Mouse (Mus musculus) cerebellum, adult 2 months (tissue): ENCODE measurements at regions not wholly inside any gene's neighbourhood (a gene's known extent, or its start where the extent isn't known, plus 50 kb on each side); places are given as distances from the start of the nearest gene placed in this dataset.

Source experiments
- CTCF ChIP-seq: fragments of 200-500 bp; IDR thresholded peaks from 2 replicates; pipeline ENCODE4 v1.5.1; 2011; ENCODE audit warnings: low read depth, mild to moderate bottlenecking, control low read depth, low read length, moderate library complexity, borderline replicate concordance; ENCODE audit not compliant: insufficient read depth
- POLR2A ChIP-seq: fragments of 200-500 bp; IDR thresholded peaks from 2 replicates; pipeline ENCODE4 v1.6.1; 2011; ENCODE audit warnings: low read length, control low read depth, borderline replicate concordance; ENCODE audit not compliant: insufficient read depth

DNA sequence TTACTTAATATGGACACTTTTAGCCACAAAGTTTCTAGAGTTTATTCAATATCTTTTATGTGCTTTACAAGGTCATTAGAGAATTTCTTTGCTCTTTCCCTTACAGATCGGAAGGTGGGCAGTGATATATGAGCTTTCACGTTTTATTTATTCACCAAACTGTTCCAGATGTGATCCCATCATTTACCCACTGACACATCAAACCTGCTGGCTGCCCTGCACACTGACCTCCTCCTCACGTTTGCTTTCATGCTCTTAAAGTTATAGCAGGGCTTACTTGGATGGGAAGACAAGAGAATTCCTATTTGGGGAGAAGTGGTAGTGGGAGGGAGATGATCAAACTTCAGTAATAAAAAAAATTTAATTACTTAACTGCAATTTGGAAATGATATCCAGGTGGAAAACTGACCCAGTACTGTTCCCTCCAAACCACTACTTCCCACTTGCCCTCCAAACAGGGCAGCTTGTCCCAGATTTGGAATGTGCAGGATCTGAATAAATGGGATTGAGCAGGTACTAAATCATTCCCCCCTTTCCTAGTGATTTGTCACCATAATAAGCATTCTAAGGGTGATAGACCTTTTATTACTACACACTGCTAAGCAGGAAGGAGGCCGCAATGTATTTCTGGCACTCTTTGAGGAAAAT, 144.2 kb downstream of the 1700020N15Rik start:
- TF ChIP-seq POLR2A (no peak), CTCF (no peak)
